11 mouse cellular contexts compared by ENCODE assay signal in the genomic region with DNA sequence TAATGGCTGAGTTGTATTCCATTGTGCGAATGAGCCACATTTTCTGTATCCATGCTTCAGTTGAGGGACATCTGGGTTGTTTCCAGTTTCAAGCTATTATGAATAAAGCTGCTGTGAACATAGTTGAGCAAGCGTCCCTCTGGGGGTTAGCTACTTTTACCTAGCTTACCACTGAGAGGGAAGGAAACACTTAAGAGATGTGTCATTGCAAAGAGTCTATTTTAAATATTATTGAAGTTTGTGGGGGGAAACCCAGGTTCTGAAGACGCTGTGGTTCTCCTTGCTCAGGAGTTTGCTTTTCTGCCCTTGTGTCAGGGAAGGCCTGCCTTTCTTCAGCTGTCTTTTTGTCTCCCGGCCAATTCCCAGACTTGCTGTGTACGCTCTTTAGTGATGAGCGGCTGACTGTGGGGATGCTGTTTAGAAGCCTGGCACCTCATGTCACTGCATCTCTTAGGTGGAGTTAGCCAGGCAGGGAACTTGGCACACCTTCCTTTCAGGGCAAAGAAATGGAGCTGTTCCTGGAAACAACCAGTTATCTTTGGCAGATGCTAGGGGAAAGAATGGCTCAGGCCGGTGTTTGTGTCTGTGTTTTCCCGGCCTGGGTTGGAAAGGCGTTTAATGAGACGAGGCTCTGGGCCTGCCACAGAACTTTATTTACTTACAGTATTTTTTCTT. TPM values are rescaled to one million over a fixed set of nuclear protein-coding genes. Genes with fewer than 3 reads are reported as not detected.
A peak's percentile ranks its signal among the peaks of the same experiment; 100 is the strongest.
DNase-seq lines count a peak whose midpoint lies in the region; ATAC-seq and TF ChIP-seq lines count a peak whose summit lies in the region.
"Had no signal": no experiment of that assay in that cellular context is flagged by ENCODE, and none has a peak within 500 bp of the region (broad histone marks: within the 10 kb centered on the region; RNA-seq: fewer than 3 reads in every experiment).

No protein-coding gene starts in this region.

- no peaks in the 10 kb centered on the region for H3K27me3 ChIP-seq in hindbrain, postnatal 0 days (ENCODE audit: insufficient read depth, low read length)

- no peaks in the 10 kb centered on the region for H3K9me3 ChIP-seq in hindbrain, postnatal 0 days (ENCODE audit: low read length)

- H3K36me3 ChIP-seq in hindbrain, postnatal 0 days (ENCODE audit: insufficient read depth, low read length): no peaks in the 10 kb centered on the region

- H3K9ac ChIP-seq in hindbrain, postnatal 0 days (replicated peaks; ENCODE audit: low read length): no peak overlapping the region

- no peak for TF ChIP-seq CTCF in hindbrain, postnatal 0 days (IDR thresholded peaks at IDR 0.05; ENCODE audit: low read depth)

- no peak overlapping the region for H3K4me2 ChIP-seq in hindbrain, postnatal 0 days (ENCODE audit: low read depth, low read length)

- H3K27ac ChIP-seq in hindbrain, postnatal 0 days: no peak overlapping the region

- H3K4me3 ChIP-seq in hindbrain, postnatal 0 days (ENCODE audit: low read length): no peak overlapping the region

- 34% methylated on average over 10 of the region's 10 CpGs for WGBS in hindbrain, postnatal 0 days

- DNase-seq in left cerebral cortex, postnatal 4 days: peak; percentile 74
- DNase-seq in left cerebral cortex, adult 11 months (ENCODE audit: low spot score): no peak
- peak; percentile 15 to 35 for DNase-seq in gastrocnemius, adult 8-10 months (ENCODE audit: low spot score in 2 of 2)
- peak; percentile 75 for DNase-seq in hindbrain, postnatal 0 days (ENCODE audit: low spot score)
- DNase-seq in natural killer cell, adult 2 months (ENCODE audit: low spot score in 2 of 2): no peak
- no peak for DNase-seq in kidney, adult 11 months
- no peak for DNase-seq in yolk sac, embryonic 10.5 days (ENCODE audit: low spot score)
- DNase-seq: kidney, adult 18-20 months had no signal

- peak; percentile 77 for ATAC-seq in cerebellum, adult (ENCODE audit: insufficient number of reproducible peaks, low FRiP score, low TSS enrichment)
- ATAC-seq in hindbrain, postnatal 0 days: peak; percentile 62; the same call in 1 of the 2 replicates

- peaks cover 3% of the 10 kb centered on the region; the same call in 1 of the 2 replicates for H3K4me1 ChIP-seq in hindbrain, postnatal 0 days (ENCODE audit: insufficient read depth, low read length)

- intact Hi-C loops in left cerebral cortex, postnatal 4 days (cut with DNase I): no loop called here

RNA-seq across cellular contexts. Expression of gene Bcr, which starts 31.2 kb away (rescaled TPM):
- total RNA-seq in left cerebral cortex, postnatal 4 days (2021): 10 to 100 TPM; 91.0 to 94.5 TPM
- 1 to 10 TPM; 3.5 to 5.5 (median 4.7) TPM for total RNA-seq in gastrocnemius, adult 8-10 months (2022)
- 54.4 and 61.4 TPM in 2 replicates for total RNA-seq in hindbrain, postnatal 0 days (2014; rRNA removed)
- polyA plus RNA-seq in hindbrain, postnatal 0 days (2015; fragmentation: Nextera tagmentation; extraction: Ambion mirVana): 10.1 and 10.5 TPM in 2 replicates

RNA-seq across cellular contexts. Expression of gene Rab36, which starts 54.8 kb away (rescaled TPM):
- total RNA-seq in left cerebral cortex, postnatal 4 days (2021): 10 to 100 TPM; 35.5 to 36.1 TPM
- 1 to 10 TPM in 1 of 4 experiments, under 1 TPM in 3; 0.10 to 1.0 (median 0.19) TPM for total RNA-seq in gastrocnemius, adult 8-10 months (2022)
- total RNA-seq in hindbrain, postnatal 0 days (2014; rRNA removed): 16.7 and 17.7 TPM in 2 replicates
- polyA plus RNA-seq in hindbrain, postnatal 0 days (2015; fragmentation: Nextera tagmentation; extraction: Ambion mirVana): 25.3 TPM in 2 replicates

RNA-seq across cellular contexts. Expression of gene Rsph14, which starts 59.2 kb away (rescaled TPM):
- total RNA-seq in left cerebral cortex, postnatal 4 days (2021): under 1 TPM; 0.70 to 0.81 TPM
- not detected for total RNA-seq in gastrocnemius, adult 8-10 months (2022)
- total RNA-seq in hindbrain, postnatal 0 days (2014; rRNA removed): 1.7 TPM in 1 of 2 replicates, not detected in the other
- polyA plus RNA-seq in hindbrain, postnatal 0 days (2015; fragmentation: Nextera tagmentation; extraction: Ambion mirVana): 0.43 and 0.46 TPM in 2 replicates
- total RNA-seq: common myeloid progenitor, adult 5-6 weeks had no signal
- polyA plus RNA-seq: liver, embryonic 16.5 days had no signal

Comparison
In these comparisons a context has a peak if more than half of its experiments do, and no peak if none do; other contexts are left out.
1. DNase-seq: peak in left cerebral cortex, postnatal 4 days (single experiment), gastrocnemius, adult 8-10 months (2 of 2) and hindbrain, postnatal 0 days (single experiment); none in left cerebral cortex, adult 11 months (single experiment), natural killer cell, adult 2 months (0 of 2), kidney, adult 11 months (single experiment) and yolk sac, embryonic 10.5 days (single experiment).